Comparison of ENCODE assay signal across 9 mouse cellular contexts in genomic region chr16:18581623-18582205, GRCm38 (mm10). TPM values are rescaled to one million over a fixed set of nuclear protein-coding genes. Genes with fewer than 3 reads are reported as not detected.
DNase-seq lines count a peak whose midpoint lies in the region; ATAC-seq and TF ChIP-seq lines count a peak whose summit lies in the region.
"Had no signal": no experiment of that assay in that cellular context is flagged by ENCODE, and none has a peak within 500 bp of the region (broad histone marks: within the 10 kb centered on the region; RNA-seq: fewer than 3 reads in every experiment).

No protein-coding gene starts in this region.

- TF ChIP-seq CTCF in kidney, postnatal 0 days (IDR thresholded peaks at IDR 0.05; ENCODE audit: low read depth), result no peak

- 1% methylated on average over 61 of the region's 66 CpGs for whole genome bisulfite sequencing in kidney, postnatal 0 days
- 1% methylated on average over 43 of the region's 66 CpGs for WGBS in midbrain, embryonic 16.5 days

- H3K4me3 ChIP-seq in kidney, postnatal 0 days (replicated peaks; ENCODE audit: low read depth, low read length), result peak overlapping the region; percentile 27
- H3K4me3 ChIP-seq in midbrain, embryonic 16.5 days (ENCODE audit: low read depth, low read length), result peak overlapping the region; percentile 38

- no peak overlapping the region for H3K27ac ChIP-seq in kidney, postnatal 0 days
- H3K27ac ChIP-seq in midbrain, embryonic 16.5 days (ENCODE audit: low read length), result no peak overlapping the region
- H3K27ac ChIP-seq: macrophage had no signal

- ATAC-seq in kidney, postnatal 0 days (replicated peaks; ENCODE audit: low FRiP score, low read depth), result no peak
- peak; percentile 43 for ATAC-seq in midbrain, embryonic 16.5 days

- peaks cover 15% of the 10 kb centered on the region; the same call in 1 of the 2 replicates for H3K4me1 ChIP-seq in kidney, postnatal 0 days (replicated peaks; ENCODE audit: insufficient read depth, low read length)
- H3K4me1 ChIP-seq in midbrain, embryonic 16.5 days (ENCODE audit: control insufficient read depth, insufficient read depth, low read length), result peaks cover 16% of the 10 kb centered on the region

- no peaks in the 10 kb centered on the region for H3K9me3 ChIP-seq in kidney, postnatal 0 days (replicated peaks; ENCODE audit: low read length)
- no peaks in the 10 kb centered on the region for H3K9me3 ChIP-seq in midbrain, embryonic 16.5 days (replicated peaks; ENCODE audit: control insufficient read depth, low read length, poor library complexity, severe bottlenecking)

- H3K27me3 ChIP-seq in kidney, postnatal 0 days (ENCODE audit: insufficient read depth, low read length), result peaks cover 72% of the 10 kb centered on the region
- H3K27me3 ChIP-seq in midbrain, embryonic 16.5 days (ENCODE audit: control insufficient read depth, insufficient read depth, low read depth, low read length), result peaks cover 73% of the 10 kb centered on the region

- peak; percentile 29 for DNase-seq in adrenal gland, adult 2 months
- no peak for DNase-seq in adrenal gland, adult 18-20 months (ENCODE audit: low spot score in 2 of 2)
- DNase-seq in thymus, postnatal 4 days, result peak; percentile 50
- DNase-seq in thymus, postnatal 14 days, result no peak
- DNase-seq in kidney, postnatal 0 days (ENCODE audit: low spot score), result no peak
- no peak for DNase-seq in natural killer cell, adult 2 months (ENCODE audit: low spot score in 2 of 2)
- no peak for DNase-seq in cerebellum, adult 8-10 months

- H3K36me3 ChIP-seq in kidney, postnatal 0 days (ENCODE audit: insufficient read depth, low read length), result no peaks in the 10 kb centered on the region
- no peaks in the 10 kb centered on the region for H3K36me3 ChIP-seq in midbrain, embryonic 16.5 days (ENCODE audit: control insufficient read depth, insufficient read depth, low read length)

- H3K9ac ChIP-seq in kidney, postnatal 0 days (ENCODE audit: low read depth, low read length), result no peak overlapping the region
- H3K9ac ChIP-seq in midbrain, embryonic 16.5 days (ENCODE audit: low read depth, low read length), result 0 out of 2 replicates have a peak overlapping the region, but pooled peaks have one; percentile 46

- H3K4me2 ChIP-seq in kidney, postnatal 0 days (ENCODE audit: low read length), result peak overlapping the region; percentile 59
- peak overlapping the region; percentile 55 for H3K4me2 ChIP-seq in midbrain, embryonic 16.5 days (ENCODE audit: low read length)

RNA-seq across cellular contexts. Expression of gene Tbx1, which starts 8.8 kb away (rescaled TPM):
- total RNA-seq in adrenal gland, adult 2 months (2021), result under 1 TPM in 1 of 2 experiments, not detected in 1; 0.28 TPM
- polyA plus RNA-seq in adrenal gland, adult 2 months (2012; rRNA removed), result 0.47 and 0.49 TPM in 2 replicates
- under 1 TPM in 1 of 2 experiments, not detected in 1; 0.22 TPM for total RNA-seq in adrenal gland, adult 18-20 months (2021)
- polyA plus RNA-seq in kidney, postnatal 0 days (2015; fragmentation: Nextera tagmentation; extraction: Ambion mirVana), result 0.23 and 0.32 TPM in 2 replicates
- polyA plus RNA-seq in midbrain, embryonic 16.5 days (2015; fragmentation: Nextera tagmentation; extraction: Ambion mirVana), result 0.33 and 0.66 TPM in 2 replicates
- polyA plus RNA-seq: macrophage had no signal

RNA-seq across cellular contexts. Expression of gene Gp1bb, which starts 40.5 kb away (rescaled TPM):
- total RNA-seq in adrenal gland, adult 2 months (2021), result not detected
- polyA plus RNA-seq in adrenal gland, adult 2 months (2012; rRNA removed), result 2.1 and 4.0 TPM in 2 replicates
- not detected for total RNA-seq in adrenal gland, adult 18-20 months (2021)
- polyA plus RNA-seq in kidney, postnatal 0 days (2015; fragmentation: Nextera tagmentation; extraction: Ambion mirVana), result 0.57 and 0.92 TPM in 2 replicates
- 9.4 and 9.8 TPM in 2 replicates for polyA plus RNA-seq in midbrain, embryonic 16.5 days (2015; fragmentation: Nextera tagmentation; extraction: Ambion mirVana)

RNA-seq across cellular contexts. Expression of gene Gm49601, which starts 44.5 kb away (rescaled TPM):
- 1 to 10 TPM; 2.4 to 3.6 TPM for total RNA-seq in adrenal gland, adult 2 months (2021)
- polyA plus RNA-seq in adrenal gland, adult 2 months (2012; rRNA removed), result 3.7 and 4.0 TPM in 2 replicates
- 1 to 10 TPM; 1.4 to 5.1 TPM for total RNA-seq in adrenal gland, adult 18-20 months (2021)
- polyA plus RNA-seq in kidney, postnatal 0 days (2015; fragmentation: Nextera tagmentation; extraction: Ambion mirVana), result 1.3 and 2.0 TPM in 2 replicates
- 23.3 and 24.6 TPM in 2 replicates for polyA plus RNA-seq in midbrain, embryonic 16.5 days (2015; fragmentation: Nextera tagmentation; extraction: Ambion mirVana)
- polyA plus RNA-seq: macrophage had no signal

RNA-seq across cellular contexts. Expression of gene Sept5, which starts 48.0 kb away (rescaled TPM):
- total RNA-seq in adrenal gland, adult 2 months (2021), result 10 to 100 TPM; 12.6 to 12.9 TPM
- polyA plus RNA-seq in adrenal gland, adult 2 months (2012; rRNA removed), result 8.0 and 9.1 TPM in 2 replicates
- total RNA-seq in adrenal gland, adult 18-20 months (2021), result 10 to 100 TPM in 1 of 2 experiments, 1 to 10 TPM in 1; 7.9 to 10.7 TPM
- polyA plus RNA-seq in kidney, postnatal 0 days (2015; fragmentation: Nextera tagmentation; extraction: Ambion mirVana), result 10.4 and 12.0 TPM in 2 replicates
- polyA plus RNA-seq in midbrain, embryonic 16.5 days (2015; fragmentation: Nextera tagmentation; extraction: Ambion mirVana), result 240 and 262 TPM in 2 replicates

Comparison
In these comparisons a context has a peak if more than half of its experiments do, and no peak if none do; other contexts are left out.
1. DNase-seq: peak in adrenal gland, adult 2 months (single experiment) and thymus, postnatal 4 days (single experiment); none in adrenal gland, adult 18-20 months (0 of 2), thymus, postnatal 14 days (single experiment), kidney, postnatal 0 days (single experiment), natural killer cell, adult 2 months (0 of 2) and cerebellum, adult 8-10 months (single experiment).